Mouse (Mus musculus) right cerebral cortex, postnatal 14 days (tissue): ENCODE measurements around the gene Prrx2.

ENCODE experiments used
- DNase-seq: peaks from one replicate; pipeline ENCODE4 v3.0.0; 2022

Prrx2 gene

GRCm38 (mm10) chr2:30834373-30835022 lies at the start of gene Prrx2:
TSS of gene Prrx2 (plus strand) at chr2:30834972.
- no peak for DNase-seq

- DNase-seq = no peak
These were observed 47.3 kb upstream of the Prrx2 start for GRCm38 (mm10) chr2:30787466-30787865.

DNA sequence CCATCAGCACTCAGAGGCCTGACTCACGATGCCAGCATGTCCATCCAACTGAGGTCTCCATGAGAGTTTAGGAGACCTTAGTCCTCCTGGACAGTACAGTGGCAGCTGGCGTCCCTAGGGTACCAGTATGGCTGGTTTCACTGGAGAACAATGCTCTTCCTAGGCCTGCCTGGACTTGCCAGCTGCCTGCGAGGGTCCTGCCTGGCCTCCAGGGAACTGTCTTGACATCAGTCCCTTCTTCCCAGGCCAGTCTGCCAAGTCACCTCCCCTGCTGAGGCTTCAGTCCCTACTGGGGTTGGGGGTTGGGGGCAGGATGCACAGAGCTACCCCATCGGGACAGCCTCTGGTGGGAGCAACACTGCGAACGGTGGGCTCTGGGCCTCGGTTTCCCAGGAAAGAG lies 42.7 kb upstream of the Prrx2 start:
- DNase-seq = no peak

- peak; percentile 93 for DNase-seq
These were observed 40.3 kb upstream of the Prrx2 start for GRCm38 (mm10) chr2:30794179-30795108.

GRCm38 (mm10) chr2:30795271-30795888 lies 39.4 kb upstream of the Prrx2 start:
- DNase-seq = no peak

- DNase-seq = no peak
These were observed 38.9 kb upstream of the Prrx2 start for GRCm38 (mm10) chr2:30795889-30796275.

- peak; percentile 86 for DNase-seq
These were observed 38.4 kb upstream of the Prrx2 start for GRCm38 (mm10) chr2:30796382-30796781.

- DNase-seq = no peak
These were observed 35.3 kb upstream of the Prrx2 start for GRCm38 (mm10) chr2:30799456-30799855.

- no peak for DNase-seq
These were observed 34.1 kb upstream of the Prrx2 start for GRCm38 (mm10) chr2:30800671-30801066.

- DNase-seq = no peak
These were observed 33.5 kb upstream of the Prrx2 start for GRCm38 (mm10) chr2:30801067-30801852.

GRCm38 (mm10) chr2:30803604-30804003 lies 31.2 kb upstream of the Prrx2 start, which contains the start of gene 1700001O22Rik:
TSS of gene 1700001O22Rik (minus strand) at chr2:30803661.
- no peak for DNase-seq

DNA sequence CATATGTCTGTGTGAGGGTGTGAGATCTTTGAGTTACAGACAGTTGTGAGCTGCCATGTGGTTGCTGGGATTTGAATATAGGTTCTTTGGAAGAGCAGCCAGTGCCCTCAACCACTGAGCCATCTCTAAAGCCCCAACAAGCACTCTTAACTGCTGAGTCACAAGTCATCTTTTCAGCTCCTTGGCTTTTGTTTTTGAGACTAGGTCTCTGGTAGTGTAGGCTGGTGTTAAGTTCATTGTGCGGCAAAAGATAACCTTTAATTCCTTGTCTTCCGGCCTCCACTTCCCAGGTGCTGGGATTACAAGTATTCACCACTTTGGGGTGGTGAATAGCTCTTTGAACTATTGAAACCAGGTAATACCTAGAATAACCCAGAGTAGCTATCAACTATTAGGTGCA lies 28.8 kb upstream of the Prrx2 start:
- DNase-seq = no peak

- DNase-seq = no peak
These were observed 27.6 kb upstream of the Prrx2 start for GRCm38 (mm10) chr2:30807147-30807647.

GRCm38 (mm10) chr2:30807648-30808295 lies 27.0 kb upstream of the Prrx2 start, which contains the start of gene Ntmt1:
TSS of gene Ntmt1 (plus strand) at chr2:30807826.
- peak; percentile 98 for DNase-seq

DNA sequence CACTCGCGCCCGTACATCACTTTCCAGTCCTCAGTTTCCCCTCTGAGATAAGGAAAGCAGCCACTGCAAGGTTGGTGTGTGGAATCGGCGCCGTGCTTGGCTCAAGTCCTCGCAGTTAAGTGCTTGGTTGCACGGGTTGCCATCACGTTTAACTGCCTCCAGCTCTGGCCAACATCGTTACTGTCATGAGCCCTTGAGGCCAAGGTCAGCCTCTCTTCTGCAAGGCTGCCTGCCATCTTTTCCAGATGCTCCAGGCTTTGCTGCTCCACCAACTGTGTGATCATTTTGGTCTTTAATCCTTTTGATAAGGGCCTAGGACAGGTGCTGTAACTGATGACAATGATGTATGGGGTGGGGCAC lies 26.5 kb upstream of the Prrx2 start:
- no peak for DNase-seq

GRCm38 (mm10) chr2:30809503-30809902 lies 25.3 kb upstream of the Prrx2 start:
- no peak for DNase-seq

DNA sequence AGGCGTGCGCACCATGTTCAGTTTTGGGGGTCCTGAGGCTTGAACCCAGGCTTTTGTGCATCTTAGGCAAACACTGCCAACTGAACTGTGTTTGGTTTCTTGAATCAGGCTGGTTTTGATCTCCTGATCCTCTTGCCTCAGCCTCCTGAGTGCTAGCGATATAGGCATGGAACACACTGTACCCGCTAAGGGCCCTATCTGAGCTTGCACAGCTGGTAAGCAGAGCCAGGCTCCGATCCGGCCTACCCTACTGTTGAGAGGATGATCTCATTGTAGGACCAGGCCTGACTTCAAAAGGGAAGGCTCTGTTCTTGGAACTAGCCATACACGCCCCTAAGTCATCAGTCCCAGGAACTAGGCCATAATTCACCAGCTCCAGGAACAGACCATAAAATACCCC lies 24.2 kb upstream of the Prrx2 start:
- DNase-seq = no peak

DNA sequence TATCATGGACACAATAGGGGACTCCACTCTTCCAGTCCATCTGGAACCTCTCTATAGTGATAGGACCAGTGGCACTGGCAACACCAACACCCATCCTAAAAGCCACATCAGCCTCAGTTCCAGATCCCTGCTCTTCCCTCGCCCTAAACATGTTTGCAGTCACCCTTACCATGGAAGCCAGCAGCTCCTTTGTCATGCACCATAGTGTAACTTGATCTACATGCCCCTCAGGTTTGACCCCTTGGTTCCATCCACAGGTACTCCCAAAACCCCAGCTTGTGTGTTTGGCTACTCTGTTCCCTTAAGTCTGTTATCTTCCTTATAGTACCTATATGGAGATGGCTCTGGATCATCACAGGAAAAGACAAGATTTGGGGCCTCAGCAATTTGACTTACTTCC lies 18.4 kb upstream of the Prrx2 start:
- DNase-seq = no peak

DNA sequence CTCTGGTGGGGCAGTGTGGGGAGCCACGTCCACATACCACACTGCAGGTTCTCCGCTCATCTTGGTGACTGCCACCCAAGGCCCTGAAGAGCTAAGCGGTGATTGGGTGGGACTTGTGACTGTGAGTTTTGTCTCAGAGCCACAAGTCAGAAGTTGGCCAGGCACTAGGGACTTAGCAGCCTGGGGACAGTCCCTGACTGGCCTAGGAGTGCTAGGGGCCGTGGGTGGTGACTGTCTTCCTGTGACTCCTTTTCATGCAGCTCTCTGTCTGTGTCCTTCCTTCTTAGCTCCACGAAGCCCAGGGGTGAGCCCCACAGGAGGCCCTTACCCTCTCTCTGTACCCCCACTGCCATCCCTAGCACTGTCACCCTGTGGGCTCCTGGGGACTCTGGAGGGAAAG lies 14.9 kb upstream of the Prrx2 start:
- no peak for DNase-seq

GRCm38 (mm10) chr2:30821073-30821472 lies 13.7 kb upstream of the Prrx2 start:
- no peak for DNase-seq

DNA sequence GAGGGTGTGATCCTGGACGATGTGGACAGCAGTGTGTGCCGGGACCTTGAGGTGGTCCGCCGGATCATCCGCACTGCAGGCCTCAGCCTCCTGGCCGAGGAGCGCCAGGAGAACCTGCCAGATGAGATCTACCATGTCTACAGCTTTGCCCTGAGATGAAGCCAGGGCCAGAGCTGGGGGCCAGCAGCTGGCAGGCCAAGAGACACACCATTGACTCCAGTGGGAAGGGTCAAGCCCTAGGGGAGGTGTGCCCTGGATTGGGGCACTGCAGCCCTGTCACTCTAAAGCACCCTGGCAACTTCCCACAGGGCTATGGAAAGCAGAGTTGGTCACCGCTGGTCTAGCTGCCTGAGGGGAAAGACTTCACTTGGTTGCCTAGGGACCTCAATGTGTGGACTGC lies 12.3 kb upstream of the Prrx2 start:
- DNase-seq = no peak
